Mouse (Mus musculus): ENCODE results near the gene Syngr4. TPM values are rescaled to one million over a fixed set of nuclear protein-coding genes. Genes with fewer than 3 reads are reported as not detected.

Syngr4 gene
- polyA plus RNA-seq, 1 experiment from 2014 or later: 0.34 TPM

GRCm38 (mm10) chr7:45876895-45877294 is 19.6 kb downstream of the Syngr4 start:
- no peak overlapping the region for H3K4me3 ChIP-seq
- WGBS: 95% methylated on average over 7 of the region's 7 CpGs
- H3K9me3 ChIP-seq: no peaks in the 10 kb centered on the region
- H3K4me1 ChIP-seq: peaks cover 14% of the 10 kb centered on the region
- ATAC-seq (ENCODE audit: low FRiP score, low read depth): no peak
- no peak overlapping the region for H3K9ac ChIP-seq (replicated peaks)
- H3K36me3 ChIP-seq: peaks cover 73% of the 10 kb centered on the region
- no peak overlapping the region for H3K4me2 ChIP-seq (replicated peaks)
- H3K27me3 ChIP-seq: peaks cover 4% of the 10 kb centered on the region
- H3K27ac ChIP-seq (replicated peaks): no peak overlapping the region

GRCm38 (mm10) chr7:45873061-45873947 is 23.2 kb downstream of the Syngr4 start:
- Histone ChIP-seq H3K4me2 (replicated peaks) (peak overlapping the region; percentile 82), H3K9me3 (no peaks in the 10 kb centered on the region), H3K9ac (replicated peaks) (peak overlapping the region; percentile 97), H3K27me3 (peaks cover 40% of the 10 kb centered on the region), H3K36me3 (peaks cover 39% of the 10 kb centered on the region), H3K4me1 (peaks cover 39% of the 10 kb centered on the region), H3K27ac (replicated peaks) (peak overlapping the region; percentile 84), H3K4me3 (peak overlapping the region; percentile 70)
- 4% methylated on average over 28 of the region's 28 CpGs for WGBS
- ATAC-seq (ENCODE audit: low FRiP score, low read depth): peak; percentile 50; the same call in 1 of the 2 replicates

GRCm38 (mm10) chr7:45872624-45873023 is 23.9 kb downstream of the Syngr4 start, which contains the start of gene Kdelr1:
TSS of gene Kdelr1 (plus strand) at chr7:45872772.
- Histone ChIP-seq H3K9ac (replicated peaks) (peak within 1 kb of the TSS; percentile 97), H3K4me3 (peak within 1 kb of the TSS; percentile 70), H3K27ac (replicated peaks) (peak within 1 kb of the TSS; percentile 84), H3K9me3 (no peaks in the 10 kb centered on the region), H3K36me3 (peaks cover 34% of the 10 kb centered on the region), H3K4me2 (replicated peaks) (peak within 1 kb of the TSS; percentile 82), H3K27me3 (peaks cover 46% of the 10 kb centered on the region), H3K4me1 (peaks cover 46% of the 10 kb centered on the region)
- WGBS: 1% methylated on average over 12 of the region's 18 CpGs
- peak; percentile 64 for ATAC-seq (ENCODE audit: low FRiP score, low read depth)

- Histone ChIP-seq H3K9ac (replicated peaks) (peak overlapping the region; percentile 58), H3K27me3 (peaks cover 63% of the 10 kb centered on the region), H3K27ac (replicated peaks) (no peak overlapping the region), H3K4me1 (peaks cover 60% of the 10 kb centered on the region), H3K4me3 (peak overlapping the region; percentile 34), H3K4me2 (replicated peaks) (peak overlapping the region; percentile 53), H3K36me3 (peaks cover 14% of the 10 kb centered on the region), H3K9me3 (no peaks in the 10 kb centered on the region)
- WGBS: 2% methylated on average over 30 of the region's 30 CpGs
- ATAC-seq (ENCODE audit: low FRiP score, low read depth): no peak
Observed at GRCm38 (mm10) chr7:45870282-45871058, 26.0 kb downstream of the Syngr4 start.

GRCm38 (mm10) chr7:45869787-45870186 is 26.7 kb downstream of the Syngr4 start:
- Histone ChIP-seq H3K27ac (replicated peaks) (no peak overlapping the region), H3K4me1 (peaks cover 58% of the 10 kb centered on the region), H3K9ac (replicated peaks) (peak overlapping the region; percentile 58), H3K27me3 (peaks cover 63% of the 10 kb centered on the region), H3K36me3 (peaks cover 9% of the 10 kb centered on the region; the same call in 1 of the 2 replicates), H3K4me3 (peak overlapping the region; percentile 34), H3K4me2 (replicated peaks) (peak overlapping the region; percentile 53), H3K9me3 (no peaks in the 10 kb centered on the region)
- no peak for ATAC-seq (ENCODE audit: low FRiP score, low read depth)
- 3% methylated on average over 14 of the region's 14 CpGs for WGBS

GRCm38 (mm10) chr7:45869107-45869670 is 27.3 kb downstream of the Syngr4 start:
- Histone ChIP-seq H3K36me3 (peaks cover 3% of the 10 kb centered on the region; the same call in 1 of the 2 replicates), H3K4me2 (replicated peaks) (peak overlapping the region; percentile 53), H3K9ac (replicated peaks) (no peak overlapping the region), H3K4me3 (peak overlapping the region; percentile 34), H3K9me3 (no peaks in the 10 kb centered on the region), H3K27ac (replicated peaks) (no peak overlapping the region), H3K27me3 (peaks cover 65% of the 10 kb centered on the region), H3K4me1 (peaks cover 54% of the 10 kb centered on the region)
- 14% methylated on average over 8 of the region's 8 CpGs for WGBS
- no peak for ATAC-seq (ENCODE audit: low FRiP score, low read depth)

- Histone ChIP-seq H3K27ac (replicated peaks) (no peak overlapping the region), H3K4me3 (0 out of 2 replicates have a peak overlapping the region, but pooled peaks have one; percentile 66), H3K9me3 (no peaks in the 10 kb centered on the region), H3K36me3 (no peaks in the 10 kb centered on the region), H3K4me1 (peaks cover 46% of the 10 kb centered on the region), H3K9ac (replicated peaks) (peak overlapping the region; percentile 79; the same call in 1 of the 2 replicates), H3K4me2 (replicated peaks) (peak overlapping the region; percentile 77), H3K27me3 (peaks cover 68% of the 10 kb centered on the region)
- WGBS: 3% methylated on average over 2 of the region's 2 CpGs
- ATAC-seq (ENCODE audit: low FRiP score, low read depth): no peak
Observed at GRCm38 (mm10) chr7:45867871-45868270, 28.6 kb downstream of the Syngr4 start.

GRCm38 (mm10) chr7:45865925-45866910 is 30.3 kb downstream of the Syngr4 start:
- Histone ChIP-seq H3K27me3 (peaks cover 66% of the 10 kb centered on the region), H3K4me2 (replicated peaks) (peak overlapping the region; percentile 77)
- peak; percentile 72 for ATAC-seq (ENCODE audit: low FRiP score, low read depth)

GRCm38 (mm10) chr7:45864435-45864834 is 32.1 kb downstream of the Syngr4 start:
- no peak overlapping the region for H3K4me3 ChIP-seq
- H3K36me3 ChIP-seq: no peaks in the 10 kb centered on the region
- H3K27ac ChIP-seq (replicated peaks): no peak overlapping the region
- WGBS: 67% methylated on average over 3 of the region's 3 CpGs
- peaks cover 50% of the 10 kb centered on the region for H3K27me3 ChIP-seq
- ATAC-seq (ENCODE audit: low FRiP score, low read depth): no peak
- H3K4me1 ChIP-seq: peaks cover 37% of the 10 kb centered on the region
- no peak overlapping the region for H3K9ac ChIP-seq (replicated peaks)
- no peaks in the 10 kb centered on the region for H3K9me3 ChIP-seq
- no peak overlapping the region for H3K4me2 ChIP-seq (replicated peaks)

More at GRCm38 (mm10) chr7:45865925-45866910, 30.3 kb downstream of the Syngr4 start:
- H3K36me3 ChIP-seq: no peaks in the 10 kb centered on the region
- no peaks in the 10 kb centered on the region for H3K9me3 ChIP-seq
- peak overlapping the region; percentile 66 for H3K4me3 ChIP-seq
- peaks cover 46% of the 10 kb centered on the region for H3K4me1 ChIP-seq
- peak overlapping the region; percentile 55 for H3K27ac ChIP-seq (replicated peaks)
- under 1% methylated on average over 91 of the region's 117 CpGs for WGBS
- H3K9ac ChIP-seq (replicated peaks): peak overlapping the region; percentile 79

- ATAC-seq (ENCODE audit: low FRiP score, low read depth): no peak
- Histone ChIP-seq H3K4me2 (replicated peaks) (no peak overlapping the region), H3K27ac (replicated peaks) (no peak overlapping the region), H3K9me3 (no peaks in the 10 kb centered on the region), H3K36me3 (no peaks in the 10 kb centered on the region), H3K27me3 (peaks cover 50% of the 10 kb centered on the region), H3K9ac (replicated peaks) (no peak overlapping the region), H3K4me1 (peaks cover 25% of the 10 kb centered on the region), H3K4me3 (no peak overlapping the region)
- WGBS: 86% methylated on average over 7 of the region's 7 CpGs
Observed at GRCm38 (mm10) chr7:45862804-45863203, 33.7 kb downstream of the Syngr4 start.

GRCm38 (mm10) chr7:45859008-45859407 is 37.5 kb downstream of the Syngr4 start:
- Histone ChIP-seq H3K9ac (replicated peaks) (no peak overlapping the region), H3K4me3 (no peak overlapping the region), H3K4me2 (replicated peaks) (no peak overlapping the region), H3K27me3 (peaks cover 46% of the 10 kb centered on the region), H3K9me3 (no peaks in the 10 kb centered on the region), H3K4me1 (peaks cover 17% of the 10 kb centered on the region), H3K36me3 (no peaks in the 10 kb centered on the region), H3K27ac (replicated peaks) (no peak overlapping the region)
- 59% methylated on average over 4 of the region's 4 CpGs for WGBS
- ATAC-seq (ENCODE audit: low FRiP score, low read depth): no peak

Measured in midbrain, embryonic 12.5 days (tissue).